Mouse (Mus musculus): ENCODE data around the gene AA792892. TPM values are rescaled to one million over a fixed set of nuclear protein-coding genes. Genes with fewer than 3 reads are reported as not detected.
"Not testable (repeated sequence)": the region's sequence is repeated elsewhere in the genome, so short reads cannot be mapped to it uniquely, and the experiment has no call there.

The AA792892 gene
- not detected in 2 replicates for polyA plus RNA-seq (2015; fragmentation: Nextera tagmentation; extraction: Ambion mirVana)

GRCm38 (mm10) chr5:94339449-94339848 is at the start of gene AA792892:
Gene AA792892, plus strand, starts transcription at chr5:94339749.
- H3K27ac ChIP-seq (replicated peaks); H3K4me2 ChIP-seq; H3K36me3 ChIP-seq; H3K4me3 ChIP-seq (replicated peaks); H3K27me3 ChIP-seq (replicated peaks); H3K9ac ChIP-seq (replicated peaks); H3K4me1 ChIP-seq; H3K9me3 ChIP-seq (replicated peaks); ATAC-seq (ENCODE audit: low FRiP score): not testable (repeated sequence)
- WGBS, result no CpG with 5 or more reads among the region's 2 CpGs

GRCm38 (mm10) chr5:94306696-94307095 is 32.9 kb upstream of the AA792892 start, which contains the start of gene A430089I19Rik:
Gene A430089I19Rik, minus strand, starts transcription at chr5:94306796.
- H3K4me1 ChIP-seq; H3K4me2 ChIP-seq; H3K4me3 ChIP-seq (replicated peaks); H3K9me3 ChIP-seq (replicated peaks); H3K27me3 ChIP-seq (replicated peaks); ATAC-seq (ENCODE audit: low FRiP score); H3K27ac ChIP-seq (replicated peaks); H3K36me3 ChIP-seq; H3K9ac ChIP-seq (replicated peaks): not testable (repeated sequence)
- WGBS, result 90% methylated on average over 1 of the region's 1 CpGs

GRCm38 (mm10) chr5:94314135-94314534 is 25.4 kb upstream of the AA792892 start, which contains the start of gene Gm6502:
Gene Gm6502, plus strand, starts transcription at chr5:94314435.
- not testable (repeated sequence) for H3K27ac ChIP-seq (replicated peaks); ATAC-seq (ENCODE audit: low FRiP score); H3K4me3 ChIP-seq (replicated peaks); H3K4me1 ChIP-seq; H3K27me3 ChIP-seq (replicated peaks); H3K4me2 ChIP-seq; H3K9me3 ChIP-seq (replicated peaks); H3K36me3 ChIP-seq; H3K9ac ChIP-seq (replicated peaks)
- WGBS, result no CpG with 5 or more reads among the region's 2 CpGs

Other genes with a start within 250 kb of the AA792892 start
- not detected in 2 replicates for gene Gm3106, start 121.7 kb upstream of the AA792892 start, polyA plus RNA-seq (2015; fragmentation: Nextera tagmentation; extraction: Ambion mirVana)
- gene A430089I19Rik, start 33.0 kb upstream of the AA792892 start, polyA plus RNA-seq (2015; fragmentation: Nextera tagmentation; extraction: Ambion mirVana), result not detected in 2 replicates
- not detected in 2 replicates for gene Gm6502, start 25.3 kb upstream of the AA792892 start, polyA plus RNA-seq (2015; fragmentation: Nextera tagmentation; extraction: Ambion mirVana)
- gene Gm7682, start 106.0 kb downstream of the AA792892 start, polyA plus RNA-seq (2015; fragmentation: Nextera tagmentation; extraction: Ambion mirVana), result not detected in 2 replicates
- not detected in 2 replicates for gene Gm3139, start 186.5 kb downstream of the AA792892 start, polyA plus RNA-seq (2015; fragmentation: Nextera tagmentation; extraction: Ambion mirVana)

Measured in neural tube, embryonic 15.5 days (tissue).